Mouse (Mus musculus) 3T3-L1 (cell line): ENCODE results near the gene Srf.

Source experiments
- DNase-seq: peaks from one replicate; pipeline ENCODE4 v3.0.0-alpha.2; 2015; ENCODE audit warnings: low read depth, low spot score

Srf gene

DNA sequence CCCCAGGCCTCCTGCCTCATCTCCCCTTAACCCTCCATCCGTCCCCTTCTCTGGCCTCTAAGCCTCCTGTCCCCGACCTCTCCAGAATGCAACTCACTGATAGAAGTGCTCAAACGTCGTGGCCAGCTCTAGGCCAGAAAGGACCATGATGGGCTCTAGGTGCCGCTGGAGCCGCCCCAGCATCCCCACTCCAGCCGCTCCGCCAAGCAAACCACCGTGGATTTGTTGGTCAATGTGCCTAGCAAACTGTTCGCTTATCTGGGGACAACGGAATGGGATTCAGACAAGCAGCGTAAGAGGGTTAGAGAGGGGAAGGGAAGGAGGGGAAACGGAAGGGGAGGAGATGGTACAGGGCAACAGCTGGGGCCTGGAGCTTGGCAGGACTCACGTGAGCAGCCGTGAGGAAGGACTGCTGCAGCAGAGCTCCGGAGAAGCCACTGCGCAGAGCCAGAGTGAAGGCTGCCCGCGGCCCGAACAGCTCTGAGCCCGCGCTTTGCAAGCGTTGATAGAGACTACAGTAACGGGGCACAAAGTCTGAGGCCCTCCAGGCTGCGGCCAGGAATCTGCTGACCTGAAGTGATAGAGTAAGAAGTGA lies 35.5 kb downstream of the Srf start:
- no peak for DNase-seq

DNA sequence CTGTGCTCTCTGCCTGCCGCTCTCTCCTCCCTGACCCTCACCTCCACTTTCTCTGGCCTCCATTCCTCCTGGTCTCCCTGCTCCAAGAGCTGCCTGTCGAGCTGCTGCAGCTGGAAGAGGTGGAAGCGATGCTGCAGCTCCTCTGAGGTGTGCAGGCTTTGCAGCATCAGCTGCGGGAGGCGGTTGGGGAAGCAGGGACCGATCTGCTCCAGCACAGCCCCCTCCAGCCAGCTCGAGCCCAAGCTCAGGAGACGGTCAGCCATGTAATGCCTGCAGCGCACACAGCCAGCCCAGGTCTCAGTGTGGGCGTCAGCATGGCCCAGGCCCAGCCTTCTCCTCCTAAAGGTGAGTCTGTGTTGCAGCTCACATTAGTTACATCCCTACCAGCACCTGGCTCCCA lies 36.0 kb downstream of the Srf start:
- DNase-seq: no peak

- DNase-seq: no peak
Measured at GRCm38 (mm10) chr17:46513329-46513728, 42.6 kb downstream of the Srf start.

GRCm38 (mm10) chr17:46511059-46511710 lies 44.8 kb downstream of the Srf start:
- peak; percentile 66 for DNase-seq

DNA sequence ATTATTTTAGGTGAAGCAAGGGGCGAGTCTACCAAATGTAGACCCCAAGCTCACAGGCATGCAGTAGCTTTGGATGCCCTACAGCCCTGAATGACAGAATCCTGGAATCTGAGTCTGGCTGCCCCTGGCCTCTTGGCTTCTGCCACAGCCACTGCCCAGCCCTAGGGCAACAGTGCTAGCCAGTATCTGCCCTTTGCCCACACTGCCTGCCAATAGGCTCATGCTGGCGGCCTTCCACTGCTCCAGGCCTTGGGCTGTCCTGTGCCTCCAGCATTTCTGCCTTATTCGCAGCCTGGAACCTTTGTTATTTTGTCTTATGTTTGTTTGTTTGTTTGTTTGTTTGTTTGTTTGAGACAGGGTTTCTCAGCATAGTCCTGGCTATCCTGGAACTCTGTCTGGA lies 50.4 kb downstream of the Srf start:
- DNase-seq: peak; percentile 15

DNA sequence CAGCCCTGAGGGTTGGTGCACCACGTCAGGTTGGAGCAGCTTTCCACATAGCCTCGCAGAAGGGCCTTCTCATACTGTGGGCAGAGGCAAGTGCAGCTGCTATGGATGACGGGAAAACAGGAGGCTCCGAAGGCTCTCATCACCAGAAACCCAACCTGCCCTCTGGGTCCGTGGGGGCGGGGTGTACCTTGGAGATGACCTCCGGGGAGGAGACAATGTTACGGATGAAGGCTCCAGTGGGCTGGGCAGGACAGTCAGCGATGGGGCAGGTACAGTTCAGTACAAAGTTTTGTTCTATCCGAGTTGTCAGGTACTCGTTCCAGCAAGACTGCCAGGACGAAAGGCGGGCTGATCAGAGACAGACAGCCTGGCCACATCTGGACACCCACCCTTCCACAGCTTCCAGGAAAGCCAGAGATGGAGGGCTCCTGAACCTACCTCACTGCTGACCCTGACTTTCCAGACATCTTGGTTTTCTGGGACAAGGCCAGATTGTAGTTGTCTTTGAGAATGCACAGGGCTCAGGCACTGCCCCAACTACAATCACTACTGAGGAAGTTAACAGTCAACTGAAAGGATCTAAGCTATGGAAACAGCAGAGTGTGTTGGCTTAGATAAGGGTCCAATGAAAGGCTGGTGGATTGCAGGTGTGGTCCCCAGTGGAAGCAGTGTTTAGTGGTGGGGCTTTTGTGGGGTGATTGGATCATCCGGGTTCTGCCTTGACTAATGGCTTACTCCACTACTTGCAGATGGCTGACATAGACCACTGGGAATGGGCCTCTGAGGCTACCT lies 51.9 kb downstream of the Srf start:
- no peak for DNase-seq

DNA sequence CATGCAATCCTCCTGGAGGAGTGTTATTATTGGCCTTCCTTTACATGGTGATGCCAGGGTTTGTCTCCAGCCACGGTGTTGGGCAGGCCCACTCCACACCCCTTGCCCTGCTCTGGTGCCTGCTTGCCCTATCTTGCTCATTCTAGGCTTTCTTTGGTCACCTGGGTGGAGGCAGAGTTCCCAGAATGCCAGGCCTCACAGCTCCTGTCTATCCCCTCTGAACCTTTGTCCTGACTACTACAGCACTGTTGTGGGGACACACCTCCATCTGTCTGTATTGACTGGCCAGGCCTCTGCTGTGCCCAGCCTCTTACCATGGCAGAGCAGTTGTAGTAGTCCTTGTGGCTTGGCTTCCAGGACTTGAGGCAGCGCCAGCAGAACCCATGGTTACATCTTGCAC lies 53.2 kb downstream of the Srf start:
- no peak for DNase-seq
